Mouse (Mus musculus) right cerebral cortex, postnatal 4 days (tissue): ENCODE measurements around the gene Snx5.

Source experiments
- DNase-seq: peaks from one replicate; pipeline ENCODE4 v3.0.0-alpha.2; 2022

The Snx5 gene

GRCm38 (mm10) chr2:144270507-144271420, at the start of gene Snx5, which contains the start of gene Mgme1:
Snx5 (minus strand) TSS chr2:144270906.
Mgme1 (plus strand) TSS chr2:144270663.
- DNase-seq = peak; percentile 91

GRCm38 (mm10) chr2:144311372-144311771, 40.7 kb upstream of the Snx5 start:
- no peak for DNase-seq

- no peak for DNase-seq
These were observed 39.6 kb upstream of the Snx5 start for GRCm38 (mm10) chr2:144310273-144310672.

GRCm38 (mm10) chr2:144308561-144308960, 37.9 kb upstream of the Snx5 start:
- no peak for DNase-seq

GRCm38 (mm10) chr2:144305721-144306294, 35.1 kb upstream of the Snx5 start:
- DNase-seq = no peak

- DNase-seq = no peak
These were observed 30.4 kb upstream of the Snx5 start for GRCm38 (mm10) chr2:144301101-144301500.

GRCm38 (mm10) chr2:144299749-144300669, 29.3 kb upstream of the Snx5 start:
- DNase-seq = no peak

GRCm38 (mm10) chr2:144295145-144295735, 24.5 kb upstream of the Snx5 start:
- DNase-seq = no peak

- peak; percentile 22 for DNase-seq
These were observed 21.0 kb upstream of the Snx5 start for GRCm38 (mm10) chr2:144291600-144292305.

GRCm38 (mm10) chr2:144290321-144290720, 19.6 kb upstream of the Snx5 start:
- DNase-seq = no peak

GRCm38 (mm10) chr2:144281417-144281816, 10.7 kb upstream of the Snx5 start:
- no peak for DNase-seq

GRCm38 (mm10) chr2:144280568-144280967, 9.9 kb upstream of the Snx5 start:
- DNase-seq = no peak

- peak; percentile 10 for DNase-seq
These were observed 9.0 kb upstream of the Snx5 start for GRCm38 (mm10) chr2:144279742-144280141.

- DNase-seq = no peak
These were observed 6.2 kb upstream of the Snx5 start for GRCm38 (mm10) chr2:144276885-144277284.

- no peak for DNase-seq
These were observed 4.0 kb upstream of the Snx5 start for GRCm38 (mm10) chr2:144274741-144275140.

- DNase-seq = no peak
These were observed 1.4 kb upstream of the Snx5 start for GRCm38 (mm10) chr2:144272088-144272487.

GRCm38 (mm10) chr2:144269679-144270475, 829 bp downstream of the Snx5 start:
- no peak for DNase-seq

- DNase-seq = no peak
These were observed 1.4 kb downstream of the Snx5 start for GRCm38 (mm10) chr2:144269306-144269650.

GRCm38 (mm10) chr2:144268446-144269305, 2.0 kb downstream of the Snx5 start:
- no peak for DNase-seq

- DNase-seq = no peak
These were observed 3.0 kb downstream of the Snx5 start for GRCm38 (mm10) chr2:144267731-144268015.
